Mouse (Mus musculus) hindbrain, embryonic 11.5 days (tissue): ENCODE measurements around the gene Gm49321. TPM values are rescaled to one million over a fixed set of nuclear protein-coding genes. Genes with fewer than 3 reads are reported as not detected.

ENCODE experiments used
- ATAC-seq: fragments of 200-750 bp; cut with Nextera tagmentation; 2 replicates; pipeline ENCODE4 v1.8.0; 2017; ENCODE audit warnings: mild to moderate bottlenecking, moderate TSS enrichment, moderate library complexity; ENCODE audit not compliant: low FRiP score
- DNase-seq: peaks from one replicate; pipeline ENCODE4 v3.0.0-alpha.2; 2015; ENCODE audit warnings: low spot score
- H3K27ac ChIP-seq: fragments of 300-500 bp; sonication (generic); 2 replicates; pipeline ENCODE4 v1.5.1; 2014; ENCODE audit warnings: mild to moderate bottlenecking, low read depth, low read length
- H3K27me3 ChIP-seq: fragments of 300-500 bp; sonication (generic); 2 replicates; pipeline ENCODE4 v1.6.1; 2014; ENCODE audit warnings: mild to moderate bottlenecking, low read length, moderate library complexity, mixed read lengths; ENCODE audit not compliant: control insufficient read depth, insufficient read depth
- H3K36me3 ChIP-seq: fragments of 300-500 bp; sonication (generic); 2 replicates; pipeline ENCODE4 v1.6.1; 2014; ENCODE audit warnings: mild to moderate bottlenecking, low read length, moderate library complexity, mixed read lengths; ENCODE audit not compliant: control insufficient read depth, insufficient read depth
- H3K4me1 ChIP-seq: fragments of 300-500 bp; sonication (generic); replicated peaks from 2 replicates; pipeline ENCODE4 v1.6.1; 2014; ENCODE audit warnings: low read length, mixed read lengths; ENCODE audit not compliant: control insufficient read depth, insufficient read depth
- H3K4me2 ChIP-seq: fragments of 300-500 bp; sonication (generic); replicated peaks from 2 replicates; pipeline ENCODE4 v1.6.1; 2014; ENCODE audit warnings: mild to moderate bottlenecking, low read depth, low read length
- H3K4me3 ChIP-seq: fragments of 300-500 bp; sonication (generic); 2 replicates; pipeline ENCODE4 v1.5.1; 2014; ENCODE audit warnings: low read depth, low read length
- H3K9ac ChIP-seq: fragments of 300-500 bp; sonication (generic); 2 replicates; pipeline ENCODE4 v1.6.1; 2014; ENCODE audit warnings: low read depth, low read length
- H3K9me3 ChIP-seq: fragments of 300-500 bp; sonication (generic); 2 replicates; pipeline ENCODE4 v1.6.1; 2016; ENCODE audit warnings: low read length; ENCODE audit not compliant: control insufficient read depth
- WGBS: fragments of 180-500 bp; shearing (Covaris S2); extraction: QIAGEN DNeasy Blood & Tissue Kit; methylation state at CpG from one replicate; pipeline ENCODE4 v1.1.7; 2014; 5-methylcytosine and 5-hydroxymethylcytosine counted together
- polyA plus RNA-seq: library from polyadenylated mRNA; unstranded; fragments of >200 nt; fragmentation: Nextera tagmentation; extraction: Ambion mirVana; gene quantifications from 2 replicates; pipeline ENCODE4 v1.2.1, GENCODE M21; 2014

Gene Gm49321
- polyA plus RNA-seq, 1 experiment from 2014 or later = 19.8 TPM

DNA sequence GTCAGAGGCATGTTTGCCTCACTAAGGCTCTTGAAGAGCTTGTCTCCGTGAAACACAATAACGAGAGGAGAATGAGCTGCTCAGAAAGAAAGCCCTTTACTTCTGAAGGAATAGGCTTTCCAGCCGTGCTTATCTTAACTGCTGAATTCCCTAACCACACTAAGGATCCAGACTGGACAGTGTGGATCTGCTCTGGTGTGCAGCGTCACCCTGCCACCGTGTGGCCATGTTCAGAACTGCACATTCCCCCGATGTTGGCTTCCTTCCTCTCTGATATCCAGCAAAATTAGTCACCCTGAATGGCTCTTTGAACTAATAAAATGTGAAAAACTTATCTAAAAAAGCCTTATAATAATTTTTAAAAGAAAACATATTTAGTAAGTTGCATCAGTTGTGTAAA is 76.3 kb downstream of the Gm49321 start:
- no peaks in the 10 kb centered on the region for H3K36me3 ChIP-seq
- no peaks in the 10 kb centered on the region for H3K9me3 ChIP-seq
- ATAC-seq (peak; percentile 71; the same call in 1 of the 2 replicates), DNase-seq (peak; percentile 89)
- H3K4me2 ChIP-seq = no peak overlapping the region
- no peak overlapping the region for H3K9ac ChIP-seq
- WGBS = 1% methylated on average over 6 of the region's 6 CpGs
- H3K27me3 ChIP-seq = no peaks in the 10 kb centered on the region
- no peaks in the 10 kb centered on the region for H3K4me1 ChIP-seq
- no peak overlapping the region for H3K4me3 ChIP-seq
- H3K27ac ChIP-seq = no peak overlapping the region

DNA sequence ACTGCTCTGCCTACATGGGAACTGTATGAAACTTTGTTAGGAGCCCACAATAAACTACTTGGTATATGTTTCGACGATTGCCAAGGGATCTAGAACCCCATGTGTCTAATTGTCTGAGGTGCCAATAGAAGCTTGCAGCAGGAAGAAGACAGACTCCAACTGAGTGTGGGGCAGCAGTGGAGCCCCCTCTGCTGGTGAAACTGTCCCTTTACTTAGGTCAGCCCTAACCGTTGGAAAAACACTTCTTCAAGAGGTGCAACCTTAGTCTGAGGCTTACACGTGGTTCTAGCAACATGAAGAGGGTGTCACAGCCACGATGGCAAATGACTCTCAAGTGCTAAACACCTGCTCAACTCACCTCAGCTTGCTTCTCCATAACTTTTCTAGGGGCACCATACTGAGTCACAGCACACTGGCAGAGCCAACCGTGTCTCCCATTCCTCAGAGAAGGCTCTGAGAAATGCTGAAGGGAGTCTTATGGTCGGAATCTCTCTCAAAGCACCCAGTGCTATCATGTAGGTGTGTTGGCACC is 77.4 kb downstream of the Gm49321 start:
- WGBS = 55% methylated on average over 7 of the region's 7 CpGs
- Histone ChIP-seq H3K4me3 (no peak overlapping the region), H3K9me3 (no peaks in the 10 kb centered on the region), H3K36me3 (no peaks in the 10 kb centered on the region), H3K27me3 (no peaks in the 10 kb centered on the region), H3K27ac (no peak overlapping the region), H3K4me2 (no peak overlapping the region), H3K9ac (no peak overlapping the region), H3K4me1 (no peaks in the 10 kb centered on the region)
- ATAC-seq (no peak), DNase-seq (no peak)

DNA sequence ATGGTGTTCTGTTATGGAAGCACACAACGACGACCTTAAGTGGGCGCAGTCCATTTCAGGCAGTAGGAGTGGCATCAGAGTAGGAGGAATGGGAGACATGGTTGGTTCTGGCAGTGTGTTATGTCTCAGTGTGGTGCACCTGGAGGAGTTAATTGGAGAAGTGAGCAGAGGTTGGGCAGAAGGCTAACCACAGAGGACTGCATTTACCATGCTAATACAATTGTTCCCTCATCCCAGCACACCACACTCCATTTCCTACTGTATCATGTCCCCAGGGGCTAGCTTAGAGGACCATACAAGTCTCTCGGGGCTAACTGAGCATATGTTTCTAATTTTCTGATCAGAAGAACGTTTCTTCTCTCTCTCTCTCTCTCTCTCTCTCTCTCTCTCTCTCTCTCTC is 78.0 kb downstream of the Gm49321 start:
- Histone ChIP-seq H3K4me1 (no peaks in the 10 kb centered on the region), H3K4me2 (no peak overlapping the region), H3K4me3 (no peak overlapping the region), H3K9ac (no peak overlapping the region), H3K36me3 (no peaks in the 10 kb centered on the region), H3K9me3 (no peaks in the 10 kb centered on the region), H3K27me3 (no peaks in the 10 kb centered on the region), H3K27ac (no peak overlapping the region)
- no peak for DNase-seq
- no peak for ATAC-seq
- 86% methylated on average over 5 of the region's 5 CpGs for WGBS

Other genes starting within 250 kb of the Gm49321 start
- gene Hif1a, start 36.3 kb upstream of the Gm49321 start, polyA plus RNA-seq = 130 and 139 TPM in 2 replicates
- 24.1 and 28.3 TPM in 2 replicates for gene Snapc1, start 26.8 kb downstream of the Gm49321 start, polyA plus RNA-seq
- gene Syt16, start 60.0 kb downstream of the Gm49321 start, polyA plus RNA-seq = 5.4 and 5.5 TPM in 2 replicates